Mouse (Mus musculus) gastrocnemius, adult 2 months (tissue): ENCODE measurements around the gene Tgfb2. TPM values are rescaled to one million over a fixed set of nuclear protein-coding genes. Genes with fewer than 3 reads are reported as not detected.

Experiments used
- DNase-seq: peaks from one replicate; pipeline ENCODE4 v3.0.0; 2022
- H3K27ac ChIP-seq: fragments of 200-600 bp; 2 replicates; pipeline ENCODE4 v1.8.1; 2022; ENCODE audit warnings: mild to moderate bottlenecking
- H3K4me3 ChIP-seq: fragments of 200-600 bp; 2 replicates; pipeline ENCODE4 v1.8.1; 2022; ENCODE audit warnings: mild to moderate bottlenecking, moderate library complexity
- CTCF ChIP-seq: fragments of 200-600 bp; IDR thresholded peaks from 2 replicates; pipeline ENCODE4 v1.8.1; 2022; ENCODE audit warnings: antibody characterized with exemption, mild to moderate bottlenecking, moderate library complexity
- intact Hi-C: fragments of 180-260 bp; cut with DNase I; formaldehyde crosslinking; loops from one replicate; pipeline ENCODE4 v1.15.1; 2025
- total RNA-seq, 2 experiments: library from RNA; stranded (reverse); gene quantifications; 2 replicates each; pipeline ENCODE4 v1.2.3; 2021

Gene Tgfb2
- total RNA-seq, 2 experiments from 2014 or later = 6.5 to 14.1 TPM

DNA sequence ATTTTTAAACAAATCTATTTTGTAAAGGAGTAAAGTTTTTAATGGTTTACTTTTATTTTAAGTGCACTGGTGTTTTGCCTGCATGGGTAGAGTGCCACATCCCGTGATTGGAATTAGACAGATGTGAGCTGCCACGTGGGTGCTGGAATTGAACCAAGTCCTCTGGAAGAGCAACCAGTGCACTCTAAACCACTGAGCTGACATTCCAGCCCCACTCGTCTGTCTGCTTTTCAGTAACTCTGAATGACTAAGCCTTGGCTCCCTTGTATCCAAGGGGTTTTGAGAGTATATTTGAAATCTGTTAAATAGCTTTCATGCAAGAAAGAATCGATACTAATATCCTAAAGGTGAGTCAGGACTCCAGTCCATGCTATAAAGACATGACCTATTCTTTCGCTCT, 13.1 kb upstream of the Tgfb2 start:
- intact Hi-C loops = no loop called here
- H3K4me3 ChIP-seq = no peak overlapping the region
- no peak overlapping the region for H3K27ac ChIP-seq
- no peak for TF ChIP-seq CTCF
- no peak for DNase-seq

- DNase-seq = no peak
- intact Hi-C loops = loop anchor here (5.0 kb wide), 4 partner anchors 258 to 533 kb away; no protein-coding TSS in a partner anchor
- Histone ChIP-seq H3K4me3 (no peak overlapping the region), H3K27ac (no peak overlapping the region)
- TF ChIP-seq CTCF = no peak
These were observed 9.4 kb upstream of the Tgfb2 start for GRCm38 (mm10) chr1:186714980-186715896.

DNA sequence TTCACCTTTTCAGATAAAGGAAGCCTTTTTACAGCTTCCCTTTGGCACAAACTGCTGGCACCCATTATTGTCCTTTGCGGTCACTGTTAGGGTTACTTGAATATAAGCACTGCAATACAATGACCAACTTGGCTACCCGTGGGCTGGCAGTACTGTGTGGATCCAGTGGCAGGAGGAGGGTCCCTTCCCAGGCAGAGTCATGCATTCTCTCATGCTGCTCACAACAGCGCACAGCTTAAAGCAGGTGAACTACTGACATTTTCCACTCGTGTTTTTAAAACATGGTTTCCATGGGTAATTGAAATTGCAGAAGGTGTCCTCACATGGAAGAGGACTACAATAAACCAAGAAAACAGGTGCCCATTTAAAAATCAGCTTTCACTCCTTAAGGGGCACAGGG, 8.4 kb upstream of the Tgfb2 start:
- intact Hi-C loops = loop anchor here (5.0 kb wide), 4 partner anchors 257 to 532 kb away; no protein-coding TSS in a partner anchor
- Histone ChIP-seq H3K27ac (no peak overlapping the region), H3K4me3 (no peak overlapping the region)
- TF ChIP-seq CTCF = no peak
- DNase-seq = no peak

GRCm38 (mm10) chr1:186712802-186713471, 7.1 kb upstream of the Tgfb2 start:
- Histone ChIP-seq H3K4me3 (no peak overlapping the region), H3K27ac (no peak overlapping the region)
- intact Hi-C loops = loop anchor here (5.0 kb wide), 4 partner anchors 256 to 531 kb away; no protein-coding TSS in a partner anchor
- DNase-seq = no peak
- peak; percentile 85 for TF ChIP-seq CTCF

DNA sequence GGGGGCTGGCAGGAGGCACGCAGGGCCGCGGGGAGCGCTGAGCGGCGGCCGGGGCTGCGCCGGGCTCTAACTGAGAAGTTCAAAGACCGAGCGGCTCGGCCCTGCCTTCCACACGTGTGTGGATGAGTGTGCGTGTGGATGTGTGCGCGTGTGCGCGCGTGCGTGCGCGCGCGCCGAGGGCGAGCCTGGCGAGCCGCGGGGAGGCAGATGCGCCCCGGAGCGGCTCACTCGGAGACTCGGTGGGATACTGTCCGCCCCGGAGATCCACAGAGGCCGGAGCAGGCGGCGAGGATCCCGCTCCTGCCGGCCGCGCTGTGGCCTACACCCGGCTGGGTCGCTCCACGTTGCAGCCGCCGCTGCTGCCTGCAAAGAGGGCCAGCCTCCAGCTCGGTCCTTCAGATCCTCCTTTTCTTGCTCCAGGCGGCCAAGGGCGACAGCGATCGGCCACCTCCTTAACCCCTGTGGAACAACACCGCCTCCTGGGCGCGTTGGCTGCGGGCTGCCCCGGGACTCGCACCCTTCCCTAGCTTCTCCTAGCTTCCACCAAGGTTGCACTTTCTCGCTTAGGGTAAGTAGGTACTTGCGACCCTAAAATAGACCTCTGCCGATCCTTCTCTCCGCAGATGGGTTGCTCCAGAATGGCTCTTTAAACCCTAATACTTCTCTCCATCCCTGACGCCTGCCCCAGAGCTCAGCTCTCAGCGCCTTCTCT, 430 bp downstream of the Tgfb2 start:
- Histone ChIP-seq H3K4me3 (peak overlapping the region; percentile 93), H3K27ac (peak overlapping the region; percentile 91)
- DNase-seq = peak; percentile 86
- TF ChIP-seq CTCF = peak; percentile 40
- intact Hi-C loops = no loop called here

GRCm38 (mm10) chr1:186703980-186704701, 1.6 kb downstream of the Tgfb2 start:
- intact Hi-C loops = loop anchor here (5.0 kb wide), 2 partner anchors 117 to 222 kb away; no protein-coding TSS in a partner anchor

DNA sequence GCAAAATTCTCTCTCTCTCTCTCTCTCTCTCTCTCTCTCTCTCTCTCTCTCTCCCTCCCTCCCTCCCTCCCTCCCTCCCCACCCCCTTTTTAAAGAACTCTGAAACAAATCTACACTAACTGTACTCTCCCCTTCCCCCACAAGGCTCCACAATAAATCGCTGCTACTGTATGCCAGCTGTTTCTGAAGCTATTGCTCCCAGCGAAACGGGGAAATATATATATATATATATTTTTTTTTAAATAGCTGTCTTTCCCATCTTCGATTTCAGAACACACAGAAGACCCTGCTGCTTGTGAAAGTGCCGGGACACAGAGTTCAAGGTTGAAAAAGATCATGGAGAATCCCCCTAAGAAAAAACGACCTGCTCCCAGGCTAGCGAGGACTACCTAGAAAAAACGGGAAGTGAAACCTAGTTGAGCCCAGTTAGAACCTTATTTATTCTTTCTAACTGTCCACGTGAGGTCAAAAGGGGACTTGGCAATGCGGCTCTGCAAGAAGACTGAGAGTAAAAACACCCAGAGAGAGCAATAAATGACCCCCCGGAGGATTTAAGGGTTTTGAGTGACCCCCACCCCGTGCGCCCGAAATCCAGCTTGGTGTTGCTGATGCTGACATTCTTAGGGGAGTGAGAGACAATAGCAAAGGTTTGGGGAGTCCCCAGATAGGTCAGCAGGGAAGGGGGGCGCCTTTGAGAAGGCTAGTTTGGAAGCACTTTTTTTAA, 2.4 kb downstream of the Tgfb2 start:
- Histone ChIP-seq H3K4me3 (peak overlapping the region; percentile 93), H3K27ac (peak overlapping the region; percentile 91)
- intact Hi-C loops = loop anchor here (5.0 kb wide), 2 partner anchors 116 to 221 kb away; no protein-coding TSS in a partner anchor
- no peak for TF ChIP-seq CTCF
- peak; percentile 36 for DNase-seq

More at GRCm38 (mm10) chr1:186703980-186704701, 1.6 kb downstream of the Tgfb2 start:
- H3K4me3 ChIP-seq = peak overlapping the region; percentile 93
- TF ChIP-seq CTCF = no peak
- peak; percentile 54 for DNase-seq
- peak overlapping the region; percentile 91 for H3K27ac ChIP-seq

- H3K27ac ChIP-seq = peak overlapping the region; percentile 91
- peak; percentile 46 for DNase-seq
- H3K4me3 ChIP-seq = peak overlapping the region; percentile 93
- no peak for TF ChIP-seq CTCF
- intact Hi-C loops = loop anchor here (5.0 kb wide), 2 partner anchors 115 to 220 kb away; no protein-coding TSS in a partner anchor
These were observed 3.2 kb downstream of the Tgfb2 start for GRCm38 (mm10) chr1:186702391-186703255.

GRCm38 (mm10) chr1:186701206-186701905, 4.4 kb downstream of the Tgfb2 start:
- DNase-seq = no peak
- H3K4me3 ChIP-seq = peak overlapping the region; percentile 45
- intact Hi-C loops = loop anchor here (5.0 kb wide), 2 partner anchors 114 to 219 kb away; no protein-coding TSS in a partner anchor
- H3K27ac ChIP-seq = peak overlapping the region; percentile 70
- no peak for TF ChIP-seq CTCF
